Mouse (Mus musculus) kidney, adult 2 months (tissue): Measurements from ENCODE around the gene Wdr95.

ENCODE experiments used
- CTCF ChIP-seq: fragments of 200-500 bp; conservative IDR thresholded peaks from 2 replicates; pipeline ENCODE4 v1.5.1; 2011; ENCODE audit warnings: low read depth, mild to moderate bottlenecking, control low read depth, low read length, moderate library complexity, mixed read lengths; ENCODE audit not compliant: insufficient read depth, insufficient read length
- POLR2A ChIP-seq: fragments of 200-500 bp; IDR thresholded peaks from one replicate; pipeline ENCODE4 v1.6.1; 2011; ENCODE audit warnings: low read depth, low read length, control low read depth

DNA sequence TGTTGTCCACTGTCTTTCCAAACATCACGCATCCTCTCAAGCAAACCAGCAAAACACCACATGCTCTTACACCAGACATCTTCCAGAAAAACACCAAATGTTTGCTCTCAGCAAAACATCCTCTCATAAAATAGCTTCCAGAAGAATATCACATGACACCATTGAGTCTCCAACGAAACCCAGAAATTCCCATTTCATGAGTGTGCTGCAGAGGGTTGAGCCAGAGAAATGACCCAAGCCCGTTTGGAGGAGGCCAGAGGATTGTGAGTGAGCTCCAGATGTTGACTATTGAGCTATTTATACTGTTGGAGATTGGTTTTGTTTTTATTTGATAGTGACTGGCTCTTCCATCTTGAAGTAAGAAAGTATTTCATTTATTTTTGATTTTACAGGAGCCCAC, 74.8 kb downstream of the Wdr95 start:
- TF ChIP-seq CTCF (no peak), POLR2A (no peak)
